Mouse (Mus musculus) cerebellum, adult 9-11 months (tissue): Measurements from ENCODE around the gene Ccn2.

Source experiments
- DNase-seq: peaks from one replicate; pipeline ENCODE4 v3.0.0; 2022

The Ccn2 gene

DNA sequence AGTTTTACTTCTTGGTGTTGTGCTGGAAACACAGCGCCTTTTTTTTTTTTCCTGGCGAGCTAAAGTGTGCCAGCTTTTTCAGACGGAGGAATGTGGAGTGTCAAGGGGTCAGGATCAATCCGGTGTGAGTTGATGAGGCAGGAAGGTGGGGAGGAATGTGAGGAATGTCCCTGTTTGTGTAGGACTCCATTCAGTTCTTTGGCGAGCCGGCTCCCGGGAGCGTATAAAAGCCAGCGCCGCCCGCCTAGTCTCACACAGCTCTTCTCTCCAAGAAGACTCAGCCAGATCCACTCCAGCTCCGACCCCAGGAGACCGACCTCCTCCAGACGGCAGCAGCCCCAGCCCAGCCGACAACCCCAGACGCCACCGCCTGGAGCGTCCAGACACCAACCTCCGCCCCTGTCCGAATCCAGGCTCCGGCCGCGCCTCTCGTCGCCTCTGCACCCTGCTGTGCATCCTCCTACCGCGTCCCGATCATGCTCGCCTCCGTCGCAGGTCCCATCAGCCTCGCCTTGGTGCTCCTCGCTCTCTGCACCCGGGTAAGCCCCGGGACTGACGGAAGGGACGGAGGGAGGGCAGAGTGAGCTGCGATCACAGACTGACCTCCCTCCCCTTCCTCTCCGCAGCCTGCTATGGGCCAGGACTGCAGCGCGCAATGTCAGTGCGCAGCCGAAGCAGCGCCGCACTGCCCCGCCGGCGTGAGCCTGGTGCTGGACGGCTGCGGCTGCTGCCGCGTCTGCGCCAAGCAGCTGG lies at the start of gene Ccn2:
Ccn2 (plus strand) TSS at position 193 of the 753 bp plus-strand sequence.
- peak; percentile 9 for DNase-seq

GRCm38 (mm10) chr10:24552870-24553269 lies 42.4 kb upstream of the Ccn2 start:
- DNase-seq: no peak

GRCm38 (mm10) chr10:24554091-24554490 lies 41.2 kb upstream of the Ccn2 start:
- no peak for DNase-seq

DNA sequence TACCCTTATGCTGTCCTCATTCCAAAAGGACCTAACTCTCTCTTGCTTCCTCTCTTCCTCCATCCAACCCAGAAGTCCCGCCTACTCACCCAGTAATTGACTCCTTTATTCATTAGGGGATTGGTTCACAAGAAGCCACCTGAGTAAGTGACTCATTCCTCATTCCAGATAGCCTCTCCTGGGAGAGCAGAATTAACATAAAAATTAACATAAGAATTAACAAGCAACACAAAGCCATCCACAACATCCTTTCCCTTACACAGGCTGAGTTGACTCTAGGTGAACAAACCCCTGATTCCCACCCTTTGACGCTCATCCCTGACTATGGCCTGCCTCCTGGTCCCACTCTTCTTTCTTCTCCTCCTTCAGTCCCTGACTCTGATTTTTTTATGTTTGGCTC lies 36.9 kb upstream of the Ccn2 start:
- no peak for DNase-seq

DNA sequence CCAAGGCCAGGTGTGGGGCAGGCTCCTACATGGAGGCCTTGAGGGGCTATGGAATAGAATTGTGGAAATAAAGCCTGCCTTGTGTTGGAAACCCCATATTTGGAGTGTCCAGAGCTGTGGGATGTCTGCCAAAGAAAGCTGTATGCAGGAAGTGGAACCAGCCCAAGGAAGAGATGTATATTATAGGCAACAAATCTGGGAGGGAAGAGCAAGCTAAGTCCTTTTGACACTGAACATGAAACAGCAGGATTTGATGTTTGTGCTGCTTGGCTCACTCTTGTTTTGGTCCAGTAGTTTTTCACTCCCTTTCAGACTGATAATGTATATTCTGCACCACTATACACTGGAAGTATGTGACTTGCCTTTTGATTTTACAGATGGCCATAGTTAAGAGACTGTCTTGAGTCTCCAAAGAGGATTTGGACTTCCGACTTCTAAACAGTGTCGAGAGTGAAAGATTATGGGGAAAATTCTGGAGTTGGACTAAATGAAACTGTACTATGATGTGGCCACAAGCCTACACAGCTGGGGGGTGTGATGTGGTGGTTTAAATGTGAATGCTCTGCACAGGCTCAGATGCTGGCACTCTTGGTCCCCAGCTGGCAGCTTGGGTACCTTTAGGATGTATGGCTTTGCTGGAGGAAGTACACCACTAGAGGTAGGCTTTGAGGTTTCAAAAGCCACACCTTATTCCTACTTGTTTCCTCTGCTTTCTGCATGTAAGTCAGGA lies 25.4 kb upstream of the Ccn2 start:
- DNase-seq: no peak

DNA sequence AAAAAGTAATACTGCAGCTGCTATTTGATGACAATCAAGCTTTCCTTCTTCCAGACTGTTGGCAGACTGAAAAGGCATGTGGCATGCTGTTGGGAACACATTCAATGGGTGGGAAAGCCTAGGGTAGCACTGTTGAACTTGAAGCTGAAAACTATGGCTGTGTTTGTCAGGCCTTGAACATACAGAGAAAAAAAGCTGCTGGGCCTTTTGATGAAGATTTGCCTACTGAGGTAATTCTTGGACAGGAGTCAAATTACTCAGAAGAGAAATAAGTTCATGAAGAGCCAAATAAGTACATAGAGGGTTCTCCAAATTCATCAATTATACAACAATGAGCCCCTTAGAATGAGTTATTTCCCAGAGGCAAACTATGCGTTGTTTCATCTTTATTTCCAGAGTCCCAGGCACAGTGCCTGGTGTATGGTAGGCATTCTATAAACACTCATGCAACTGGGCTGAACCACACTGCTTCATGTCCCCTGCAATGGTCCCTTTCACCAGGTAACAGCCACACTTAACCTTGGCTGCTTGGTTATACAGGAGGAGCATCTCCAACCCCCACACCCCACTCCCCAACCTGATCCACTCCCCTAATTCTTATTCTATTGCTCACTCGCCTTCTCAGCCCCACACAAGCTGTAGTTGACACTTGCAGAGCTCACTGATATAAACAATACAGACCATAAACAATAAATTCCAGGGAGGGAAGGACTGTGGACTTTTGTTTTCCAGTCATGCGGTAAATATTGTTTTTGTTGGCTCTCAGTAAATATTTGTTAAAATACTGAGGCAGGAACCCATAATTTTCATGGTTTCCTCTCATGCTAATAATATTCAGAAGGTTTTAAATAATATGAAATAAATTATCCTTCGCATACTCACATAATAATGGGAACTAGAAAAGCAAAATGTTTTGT lies 22.9 kb upstream of the Ccn2 start:
- no peak for DNase-seq

GRCm38 (mm10) chr10:24573484-24573883 lies 21.8 kb upstream of the Ccn2 start:
- no peak for DNase-seq

DNA sequence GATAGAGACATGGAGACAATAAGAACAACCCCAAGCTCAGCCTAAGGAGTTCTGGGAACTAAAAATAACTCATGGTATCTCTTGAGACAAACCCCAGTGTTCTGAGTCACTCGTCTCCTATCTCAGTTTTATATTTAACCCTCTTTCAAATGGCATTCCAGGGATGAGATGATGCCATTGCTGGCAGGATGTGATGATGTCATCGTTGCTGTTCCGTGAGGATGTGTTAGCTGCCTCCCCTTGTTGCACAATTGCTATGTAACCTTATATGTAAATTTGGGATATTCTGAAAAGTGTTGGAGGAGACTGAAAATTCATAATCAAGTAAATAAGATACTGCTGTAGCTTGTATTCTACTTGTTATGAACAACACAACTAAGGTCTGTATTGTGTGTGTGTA lies 14.2 kb upstream of the Ccn2 start:
- no peak for DNase-seq

DNA sequence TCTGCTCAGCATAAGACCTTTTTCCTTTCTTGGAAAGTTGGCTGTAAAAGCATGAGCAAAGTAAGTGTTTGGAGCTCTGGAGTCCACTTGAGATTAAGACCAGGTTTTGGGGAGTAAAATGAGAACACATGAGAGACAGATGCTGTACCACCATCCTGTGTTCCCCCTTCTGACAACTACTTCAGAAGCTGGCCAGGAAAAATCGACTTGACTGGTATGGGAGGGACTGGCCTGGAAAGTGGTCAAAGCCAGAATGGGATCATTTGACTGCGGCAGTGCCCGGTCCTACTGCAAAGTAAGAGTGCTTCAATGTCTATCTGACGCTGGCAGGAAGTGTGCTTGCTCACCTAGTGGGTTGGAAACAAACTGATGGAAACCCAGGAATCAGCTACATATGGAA lies 6.4 kb upstream of the Ccn2 start:
- DNase-seq: no peak

DNA sequence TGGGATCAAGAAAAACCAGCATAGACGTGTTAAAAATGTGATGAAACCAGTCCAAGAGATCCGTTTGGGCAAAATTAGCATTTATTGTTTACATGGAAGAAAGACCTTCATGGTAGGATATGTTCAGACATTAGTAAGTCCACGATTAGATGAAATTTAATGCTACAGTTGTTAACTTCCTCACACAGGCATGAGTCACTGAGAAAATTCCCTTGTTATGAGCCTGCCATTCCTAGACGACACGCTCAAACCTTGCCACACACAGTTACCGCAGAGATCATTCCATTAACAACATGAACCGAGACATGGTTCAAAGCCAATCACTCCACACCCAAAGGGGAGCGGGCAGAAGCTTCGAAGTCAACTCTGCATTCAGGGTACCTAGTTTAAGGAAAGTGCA lies 6.0 kb upstream of the Ccn2 start:
- DNase-seq: no peak

- DNase-seq: no peak
Measured at GRCm38 (mm10) chr10:24590546-24590945, 4.7 kb upstream of the Ccn2 start.

DNA sequence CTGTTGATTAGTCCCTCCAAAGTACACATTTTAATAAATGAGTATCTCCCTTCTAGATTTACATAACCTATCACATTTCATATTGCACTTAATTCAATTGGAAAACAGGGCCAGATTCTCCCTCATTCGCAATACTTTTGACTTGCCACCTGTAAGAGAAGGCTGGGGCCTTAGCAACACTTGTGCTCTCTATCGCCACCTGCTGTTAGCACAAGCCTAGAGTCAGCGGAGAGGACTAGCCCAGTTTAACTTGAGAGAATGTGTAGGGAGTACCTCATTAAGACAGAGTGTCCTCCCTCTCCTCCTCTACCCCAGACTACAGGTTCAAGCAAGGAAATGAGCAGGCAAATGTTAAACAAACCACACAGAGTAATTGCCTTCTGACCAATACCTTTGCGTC lies 4.1 kb upstream of the Ccn2 start:
- peak; percentile 15 for DNase-seq

DNA sequence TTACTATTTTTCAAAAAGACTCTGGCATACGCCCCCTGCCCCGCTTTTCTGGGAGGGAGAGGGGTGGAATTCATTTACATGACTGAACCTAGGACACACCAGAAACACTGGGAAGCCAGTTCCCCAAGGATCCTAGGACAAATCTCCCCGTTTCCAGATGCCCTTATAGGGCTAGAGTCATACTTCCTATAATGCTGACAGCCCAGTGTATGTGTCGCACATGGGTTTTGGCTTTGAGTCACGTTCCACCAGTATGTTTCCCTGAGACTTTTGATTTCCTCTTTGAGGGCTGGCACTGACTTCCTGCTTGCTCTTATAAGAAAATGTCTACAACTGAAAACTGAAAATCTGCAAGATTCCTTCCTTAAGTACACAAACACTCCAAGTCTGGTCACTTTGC lies 3.5 kb upstream of the Ccn2 start:
- DNase-seq: no peak

GRCm38 (mm10) chr10:24592318-24592717 lies 2.9 kb upstream of the Ccn2 start:
- DNase-seq: no peak

- DNase-seq: no peak
Measured at GRCm38 (mm10) chr10:24592969-24593368, 2.3 kb upstream of the Ccn2 start.

DNA sequence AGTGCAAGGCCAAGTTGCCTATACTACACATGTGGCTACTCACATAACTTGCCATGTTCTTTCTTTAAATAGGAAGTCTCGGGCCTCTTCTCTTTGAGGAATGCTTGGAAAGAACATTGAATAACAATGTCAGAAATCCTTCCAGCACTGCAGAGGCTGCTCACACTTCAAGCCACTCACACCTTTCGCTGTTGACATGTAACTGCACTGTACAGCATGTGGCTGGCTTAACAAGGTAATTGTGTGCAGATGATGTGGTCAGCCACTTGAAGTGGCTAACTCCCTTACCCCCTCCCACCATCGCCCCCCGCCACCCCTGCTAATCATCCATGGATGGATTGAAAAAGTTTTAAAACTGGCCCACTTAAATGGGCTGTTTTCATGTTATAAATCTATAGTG lies 1.7 kb upstream of the Ccn2 start:
- DNase-seq: no peak

DNA sequence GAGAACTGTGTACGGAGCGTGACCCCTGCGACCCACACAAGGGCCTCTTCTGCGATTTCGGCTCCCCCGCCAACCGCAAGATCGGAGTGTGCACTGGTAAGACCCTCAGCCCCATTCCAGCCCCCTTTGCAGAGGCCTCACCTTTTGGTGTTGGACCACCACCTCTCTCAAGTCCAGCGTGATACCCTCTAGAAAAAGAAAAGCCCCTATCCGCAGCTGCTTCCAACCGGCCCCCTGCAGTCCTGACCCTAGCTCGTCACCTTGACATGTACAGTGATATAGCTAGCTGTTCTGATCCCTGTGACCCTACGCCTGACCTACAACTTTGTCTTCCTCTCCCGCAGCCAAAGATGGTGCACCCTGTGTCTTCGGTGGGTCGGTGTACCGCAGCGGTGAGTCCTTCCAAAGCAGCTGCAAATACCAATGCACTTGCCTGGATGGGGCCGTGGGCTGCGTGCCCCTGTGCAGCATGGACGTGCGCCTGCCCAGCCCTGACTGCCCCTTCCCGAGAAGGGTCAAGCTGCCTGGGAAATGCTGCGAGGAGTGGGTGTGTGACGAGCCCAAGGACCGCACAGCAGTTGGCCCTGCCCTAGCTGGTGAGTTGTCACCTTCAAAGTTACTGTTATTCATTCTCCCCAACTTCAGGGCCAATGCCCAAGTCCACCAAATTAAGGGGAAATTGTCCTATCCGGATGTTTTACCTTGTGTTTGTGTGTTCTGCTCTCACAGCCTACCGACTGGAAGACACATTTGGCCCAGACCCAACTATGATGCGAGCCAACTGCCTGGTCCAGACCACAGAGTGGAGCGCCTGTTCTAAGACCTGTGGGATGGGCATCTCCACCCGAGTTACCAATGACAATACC lies 994 bp downstream of the Ccn2 start:
- peak; percentile 5 for DNase-seq

- DNase-seq: peak; percentile 2
Measured at GRCm38 (mm10) chr10:24596869-24597339, 1.7 kb downstream of the Ccn2 start.

GRCm38 (mm10) chr10:24597789-24598188 lies 2.5 kb downstream of the Ccn2 start:
- DNase-seq: no peak

DNA sequence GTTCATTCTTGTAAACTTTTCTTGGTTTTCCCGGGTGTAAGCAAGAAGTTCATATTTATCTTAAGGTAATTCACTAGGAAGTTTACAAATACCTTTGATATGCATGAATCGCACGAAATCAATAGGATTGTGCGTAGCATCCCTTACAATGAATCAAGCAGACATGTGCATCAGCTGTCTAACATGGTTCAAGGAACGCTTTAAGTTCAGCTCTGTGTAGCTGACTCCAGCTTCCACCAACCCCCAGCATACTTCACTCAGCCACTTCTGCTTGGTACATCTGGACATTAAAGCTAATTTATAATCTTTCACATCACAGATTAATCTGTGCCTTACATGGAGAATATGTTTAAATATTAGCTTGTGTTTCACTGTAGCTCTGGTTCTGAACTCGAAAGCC lies 3.5 kb downstream of the Ccn2 start:
- no peak for DNase-seq

- DNase-seq: no peak
Measured at GRCm38 (mm10) chr10:24599802-24600201, 4.6 kb downstream of the Ccn2 start.

DNA sequence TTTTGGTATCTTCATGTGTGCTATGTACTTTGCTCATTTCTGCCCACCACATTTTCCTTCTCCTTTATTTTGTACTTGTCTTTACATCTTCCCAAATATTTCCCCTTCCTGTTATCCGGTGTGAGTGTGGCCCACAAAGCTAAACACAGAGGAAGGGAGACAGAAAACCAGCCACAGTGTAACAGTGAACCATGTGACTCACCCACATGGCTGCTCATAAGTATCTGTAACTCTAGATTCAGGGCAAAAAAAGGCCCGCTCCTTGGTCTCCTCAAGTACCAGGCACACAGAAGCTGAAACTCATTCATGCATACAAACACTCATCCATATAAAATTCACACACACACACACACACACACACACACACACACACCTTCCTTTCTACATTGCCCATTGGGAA lies 7.8 kb downstream of the Ccn2 start:
- DNase-seq: no peak
